Mouse (Mus musculus): ENCODE results near the gene Adk. TPM values are rescaled to one million over a fixed set of nuclear protein-coding genes. Genes with fewer than 3 reads are reported as not detected.
A peak's percentile ranks its signal among the peaks of the same experiment; 100 is the strongest.

Gene Adk
- polyA plus RNA-seq, 2 experiments from 2014 or later = 117 to 132 TPM

DNA sequence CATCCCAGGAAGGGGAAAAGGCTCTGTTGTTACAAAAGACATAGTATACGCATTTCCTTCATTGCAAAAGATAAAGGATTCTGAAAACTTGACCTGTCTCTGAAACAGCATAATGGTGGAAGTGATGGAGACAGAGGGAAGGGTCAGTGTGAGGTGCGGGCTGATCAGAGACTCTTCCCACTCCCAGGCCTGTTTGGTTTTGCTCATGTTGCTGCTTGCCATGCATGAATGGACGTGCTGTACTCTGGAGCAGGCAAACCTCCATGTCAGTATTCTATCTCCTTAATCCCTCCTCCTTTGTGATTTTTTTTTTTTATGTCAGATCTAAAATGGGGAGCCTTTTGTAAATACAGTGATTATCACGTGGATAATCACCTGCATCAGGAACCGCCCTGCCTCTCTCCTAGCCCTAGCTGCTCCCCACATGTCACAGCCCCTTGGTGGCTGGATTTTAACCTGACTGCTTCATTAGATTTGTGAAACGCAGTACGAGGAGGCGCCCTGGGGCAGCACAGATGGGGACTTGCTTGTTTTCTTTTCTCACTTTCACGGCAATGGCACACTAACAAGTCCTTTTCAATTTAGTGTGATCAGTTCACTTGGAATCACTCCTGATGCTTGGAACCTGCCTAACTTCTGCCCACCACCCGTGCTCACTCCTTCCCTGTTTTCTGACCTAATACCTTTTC lies 307.0 kb downstream of the Adk start:
- ATAC-seq = no peak

GRCm38 (mm10) chr14:21359896-21360525 lies 307.6 kb downstream of the Adk start:
- peak; percentile 51 for ATAC-seq

DNA sequence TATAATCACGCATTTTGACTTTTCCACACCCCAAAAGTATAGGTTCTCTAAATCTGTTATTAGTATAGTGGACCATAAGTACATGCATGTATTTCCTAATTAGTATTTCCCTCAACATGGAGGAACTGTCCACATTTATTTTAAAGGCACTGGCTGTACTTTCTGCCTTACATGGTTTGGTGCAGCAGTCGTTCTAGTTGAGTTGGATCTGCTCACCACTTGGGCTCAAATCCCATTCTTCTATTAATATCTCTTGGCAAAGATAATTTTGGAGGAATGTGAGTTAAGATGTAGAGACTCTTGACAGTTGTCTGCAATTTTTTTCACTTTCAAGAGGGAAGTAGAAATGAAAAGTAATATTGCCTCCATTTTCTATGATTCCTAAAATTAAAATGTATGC lies 314.7 kb downstream of the Adk start:
- no peak for ATAC-seq

DNA sequence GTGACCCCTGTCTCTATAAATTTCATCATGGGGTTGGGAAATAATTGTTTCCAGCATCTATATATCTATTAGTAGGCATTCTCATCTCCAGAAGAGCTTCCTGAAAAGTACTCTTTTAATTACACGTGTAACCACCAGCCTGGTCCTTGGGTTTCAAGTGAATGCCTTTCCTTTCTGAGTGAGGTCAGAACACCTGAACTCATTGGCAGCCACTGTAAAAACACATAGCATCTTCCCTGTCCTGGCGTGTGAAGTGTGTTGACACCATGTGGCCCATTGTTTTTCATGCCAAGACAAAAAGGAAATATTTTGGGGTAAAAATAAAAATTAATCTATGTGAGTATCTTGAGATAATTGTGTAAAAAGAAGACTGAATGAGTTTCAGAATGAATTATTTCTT lies 316.2 kb downstream of the Adk start:
- no peak for ATAC-seq

GRCm38 (mm10) chr14:21369127-21369526 lies 316.8 kb downstream of the Adk start:
- peak; percentile 41 for ATAC-seq

- no peak for ATAC-seq
Observed at GRCm38 (mm10) chr14:21371946-21372345, 319.6 kb downstream of the Adk start.

DNA sequence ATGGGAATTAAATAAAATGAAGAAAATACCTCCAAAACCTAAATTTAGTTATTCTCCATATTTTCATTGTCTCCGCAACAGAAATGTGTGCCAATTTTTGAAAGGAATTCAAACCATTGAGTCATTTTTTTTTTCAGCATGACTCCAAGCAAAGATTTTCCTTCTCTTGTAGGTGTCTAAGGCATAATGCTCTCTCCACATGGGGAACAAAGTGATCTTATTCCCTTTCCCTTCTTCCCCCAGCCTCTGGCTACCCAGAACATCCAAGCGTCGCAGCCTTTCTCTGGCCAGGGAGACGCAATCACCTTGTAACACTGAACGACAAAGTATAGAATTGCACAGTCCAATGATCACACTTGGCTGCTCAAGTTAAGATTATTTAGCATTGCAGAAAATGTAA lies 320.3 kb downstream of the Adk start:
- ATAC-seq = no peak

- no peak for ATAC-seq
Observed at GRCm38 (mm10) chr14:21383701-21384428, 331.5 kb downstream of the Adk start.

DNA sequence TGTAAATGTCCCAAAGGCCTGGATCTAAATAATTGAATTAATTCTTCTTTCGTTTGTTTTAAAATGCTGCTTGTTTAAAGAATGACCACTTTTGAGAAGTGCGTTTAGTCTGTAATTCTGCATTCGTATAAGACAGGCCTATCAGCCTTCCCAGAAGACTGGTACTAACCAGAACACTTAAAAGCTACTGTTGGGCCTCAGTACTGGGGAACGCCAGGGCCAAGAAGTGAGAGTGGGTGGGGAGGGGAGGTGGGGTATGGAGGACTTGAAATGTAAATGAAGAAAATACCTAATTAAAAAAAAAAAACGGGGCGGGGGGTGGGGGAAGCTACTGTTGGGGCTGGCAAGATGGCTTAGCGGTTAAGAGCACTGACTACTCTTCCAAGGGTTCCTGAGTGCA lies 347.1 kb downstream of the Adk start:
- ATAC-seq = no peak

DNA sequence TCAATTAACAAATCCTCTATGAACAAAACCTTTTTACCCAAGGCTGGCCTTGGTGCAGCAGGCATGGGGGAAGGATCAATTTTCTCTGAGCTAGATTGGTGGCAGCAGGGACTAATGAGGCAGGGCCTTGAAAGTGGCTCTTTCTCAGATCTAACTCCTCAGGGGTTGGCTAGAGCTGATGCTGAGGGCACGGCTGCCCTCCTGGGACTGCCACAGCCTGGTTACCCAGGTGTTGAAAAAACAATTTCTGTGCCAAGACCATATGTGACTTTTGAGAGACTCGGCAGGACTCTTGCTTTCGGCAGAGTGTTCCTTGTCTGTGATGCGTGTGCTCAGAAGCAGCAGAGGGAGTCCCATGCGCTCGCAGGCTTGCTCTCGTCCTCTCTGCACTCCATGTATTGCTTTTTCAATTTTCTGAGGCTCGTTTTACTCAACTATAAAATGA lies 349.8 kb downstream of the Adk start:
- no peak for ATAC-seq

DNA sequence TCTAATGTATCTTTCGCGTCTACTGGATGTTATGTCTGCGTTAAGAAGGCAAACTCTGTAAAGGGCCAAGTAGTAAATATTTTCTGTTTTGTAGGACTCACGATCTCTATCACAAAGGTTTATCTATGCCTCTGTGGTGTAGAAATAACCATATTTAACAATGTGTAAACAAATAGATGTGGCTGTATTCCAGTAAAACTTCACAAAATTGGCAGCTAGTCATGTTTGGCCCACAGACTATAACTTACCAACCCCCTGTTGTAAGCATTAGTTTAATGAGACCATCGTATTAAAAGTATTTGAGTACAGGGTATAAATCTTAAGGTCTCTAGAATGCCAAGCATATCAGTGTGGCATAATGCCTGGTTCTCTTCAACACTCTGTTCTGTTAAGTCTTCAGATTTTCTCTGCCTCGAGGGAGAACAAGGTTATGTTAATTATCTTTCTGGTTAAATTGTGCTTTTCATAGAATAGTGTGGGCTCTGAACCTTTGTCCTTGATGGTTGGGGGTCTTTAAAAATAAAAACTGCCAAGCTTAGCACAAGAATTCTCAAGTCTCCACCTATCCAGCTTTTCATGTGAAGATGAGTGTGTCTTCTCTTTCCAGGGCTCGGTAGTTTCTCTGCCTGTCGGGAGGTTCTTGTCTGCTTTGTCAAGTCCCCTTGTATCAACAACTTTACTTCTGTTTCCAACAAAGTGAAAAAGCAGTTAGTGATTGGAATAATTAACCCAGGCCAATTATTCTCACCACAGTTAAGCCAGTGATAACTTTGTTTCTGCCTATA lies 350.4 kb downstream of the Adk start:
- ATAC-seq = no peak

GRCm38 (mm10) chr14:21406946-21407345 lies 354.6 kb downstream of the Adk start:
- ATAC-seq = no peak

DNA sequence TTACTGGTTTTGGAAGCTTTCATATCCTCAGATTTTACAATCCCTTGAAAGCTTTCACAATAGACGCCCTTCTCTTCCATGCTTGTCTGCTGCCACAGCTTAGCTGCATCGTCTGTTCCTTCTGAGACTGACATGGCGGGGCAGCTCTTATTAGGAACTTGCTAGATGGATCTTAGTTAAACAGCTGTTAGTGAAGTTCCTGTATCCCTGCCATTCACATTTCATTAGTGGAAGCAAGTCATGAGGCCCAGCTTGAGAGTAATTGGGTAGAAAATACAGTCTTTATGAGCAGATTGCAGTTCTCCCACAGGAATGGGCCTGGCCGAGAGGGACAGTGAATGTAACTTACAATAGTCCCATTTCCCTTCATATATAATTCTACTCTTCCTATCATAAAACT lies 356.5 kb downstream of the Adk start:
- no peak for ATAC-seq

GRCm38 (mm10) chr14:21410769-21411477 lies 358.5 kb downstream of the Adk start:
- ATAC-seq = no peak

DNA sequence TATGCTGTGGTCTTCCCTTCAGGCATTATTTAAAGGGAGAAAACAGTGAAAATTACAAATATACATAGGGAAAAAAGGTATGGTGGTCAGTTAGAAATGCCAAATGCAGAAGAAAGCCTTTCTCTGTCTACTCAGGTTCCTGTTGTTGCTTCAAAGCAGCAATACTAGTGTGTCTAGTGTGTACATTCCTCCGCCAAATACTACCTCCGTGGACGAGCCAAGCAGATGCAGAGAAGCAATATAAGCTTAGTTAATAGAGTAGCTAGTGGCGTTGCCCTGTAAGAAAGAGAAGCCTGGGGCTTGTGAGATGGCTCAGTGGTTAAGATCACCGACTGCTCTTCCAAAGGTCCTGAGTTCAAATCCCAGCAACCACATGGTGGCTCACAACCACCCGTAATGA lies 359.1 kb downstream of the Adk start:
- ATAC-seq = no peak

- no peak for ATAC-seq
Observed at GRCm38 (mm10) chr14:21418332-21418731, 366.0 kb downstream of the Adk start.

GRCm38 (mm10) chr14:21427369-21427768 lies 375.0 kb downstream of the Adk start:
- ATAC-seq = no peak

- no peak for ATAC-seq
Observed at GRCm38 (mm10) chr14:21433415-21433814, 381.0 kb downstream of the Adk start.

DNA sequence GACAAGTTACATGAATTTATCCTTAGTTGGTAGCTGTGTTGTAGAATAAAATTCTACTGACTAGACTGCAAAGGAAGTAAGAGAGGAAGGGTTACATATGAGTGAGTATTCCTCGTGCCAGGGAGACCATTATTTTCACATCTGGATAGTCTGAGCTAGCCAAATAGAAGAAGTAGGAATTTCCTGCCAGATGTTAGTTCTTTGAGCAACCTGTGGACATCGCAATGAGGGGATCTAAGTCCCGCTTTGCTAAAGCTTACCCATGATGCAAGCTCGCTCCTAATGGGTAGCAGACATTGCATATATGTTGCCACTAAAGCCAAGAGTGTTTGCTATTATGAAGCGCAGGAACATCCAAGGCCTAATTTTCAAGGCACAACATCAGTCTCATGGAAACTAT lies 381.6 kb downstream of the Adk start:
- ATAC-seq = no peak

- no peak for ATAC-seq
Observed at GRCm38 (mm10) chr14:21434686-21435085, 382.3 kb downstream of the Adk start.

- no peak for ATAC-seq
Observed at GRCm38 (mm10) chr14:21439785-21440184, 387.4 kb downstream of the Adk start.

DNA sequence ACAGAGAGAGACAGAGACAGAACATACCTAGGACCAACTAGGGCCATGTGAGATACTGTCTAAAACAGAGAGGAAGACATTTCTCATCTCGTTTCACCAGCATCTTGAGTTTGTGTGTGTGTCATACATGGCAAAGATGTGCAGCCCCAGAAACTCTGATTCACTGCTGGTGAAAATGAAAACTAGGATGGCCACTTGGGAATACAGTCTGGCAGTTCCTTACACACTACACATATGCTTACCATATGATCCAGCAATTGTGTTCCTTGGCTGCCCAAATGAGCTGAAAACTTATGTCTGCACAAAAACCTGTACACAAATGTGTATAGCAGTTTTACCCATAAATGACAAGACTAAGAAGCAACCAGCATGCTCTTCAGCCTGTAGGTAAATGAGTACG lies 388.2 kb downstream of the Adk start:
- no peak for ATAC-seq

All from CD4-positive, CD25-positive, alpha-beta regulatory T cell, adult 4 months (primary cell).